Mouse (Mus musculus) myocyte (in vitro differentiated cells): Measurements from ENCODE around the gene Syt6. TPM values are rescaled to one million over a fixed set of nuclear protein-coding genes. Genes with fewer than 3 reads are reported as not detected.

Experiments used
- H3K27me3 ChIP-seq: one replicate; pipeline ENCODE4 v1.6.1; 2011; ENCODE audit not compliant: control insufficient read depth, insufficient read depth, insufficient read length
- H3K36me3 ChIP-seq: one replicate; pipeline ENCODE4 v1.6.1; 2011; ENCODE audit not compliant: control insufficient read depth, insufficient read depth
- H3K4me2 ChIP-seq: one replicate; pipeline ENCODE4 v1.6.1; 2011; ENCODE audit warnings: low read depth, control low read depth
- H3K4me3 ChIP-seq: one replicate; pipeline ENCODE4 v1.5.1; 2011; ENCODE audit warnings: mild to moderate bottlenecking, control low read depth, moderate library complexity
- H3K79me2 ChIP-seq: one replicate; pipeline ENCODE4 v1.6.1; 2011; ENCODE audit not compliant: control insufficient read depth, insufficient read depth
- H3ac ChIP-seq: one replicate; pipeline ENCODE4 v1.6.1; 2011; ENCODE audit not compliant: control insufficient read depth, insufficient read length
- CEBPB ChIP-seq: IDR thresholded peaks from 2 replicates; pipeline ENCODE4 v1.6.1; 2011; ENCODE audit warnings: mild to moderate bottlenecking, moderate library complexity; ENCODE audit not compliant: poor library complexity, insufficient read depth, severe bottlenecking
- E2F4 ChIP-seq: IDR thresholded peaks from one replicate; pipeline ENCODE4 v1.6.1; 2011; ENCODE audit warnings: mild to moderate bottlenecking, control low read depth, moderate library complexity; ENCODE audit not compliant: insufficient read depth
- MAX ChIP-seq: IDR thresholded peaks from one replicate; pipeline ENCODE4 v1.6.1; 2011; ENCODE audit warnings: low read depth, mild to moderate bottlenecking, control low read depth
- MYOD1 ChIP-seq, 3 experiments: IDR thresholded peaks; one replicate each; pipeline ENCODE4 v1.6.1; 2011; ENCODE audit warnings: control low read depth in 2 of 3, low read depth in 2 of 3, mild to moderate bottlenecking in 2 of 3, moderate library complexity in 1 of 3; ENCODE audit not compliant: insufficient read length in 2 of 3, control insufficient read depth in 1 of 3
- MYOG ChIP-seq, 3 experiments: IDR thresholded peaks; one replicate each; pipeline ENCODE4 v1.6.1; 2011; ENCODE audit warnings: control low read depth in 2 of 3, low read depth in 2 of 3, mild to moderate bottlenecking in 2 of 3; ENCODE audit not compliant: insufficient read length in 2 of 3, control insufficient read depth in 1 of 3, insufficient read depth in 1 of 3
- POLR2A ChIP-seq: IDR thresholded peaks from one replicate; pipeline ENCODE4 v1.6.1; 2011; ENCODE audit warnings: low read depth, mild to moderate bottlenecking, control low read depth, moderate library complexity; ENCODE audit not compliant: insufficient read length
- POLR2AphosphoS2 ChIP-seq: IDR thresholded peaks from one replicate; pipeline ENCODE4 v1.6.1; 2011; ENCODE audit warnings: low read depth, control low read depth; ENCODE audit not compliant: insufficient read length
- REST ChIP-seq: IDR thresholded peaks from one replicate; pipeline ENCODE4 v1.6.1; 2011; ENCODE audit warnings: mild to moderate bottlenecking, control low read depth, moderate library complexity; ENCODE audit not compliant: insufficient read depth, insufficient read length
- SRF ChIP-seq: IDR thresholded peaks from one replicate; pipeline ENCODE4 v1.6.1; 2011; ENCODE audit warnings: low read depth; ENCODE audit not compliant: control insufficient read depth, insufficient read length
- TCF12 ChIP-seq: IDR thresholded peaks from one replicate; pipeline ENCODE4 v1.6.1; 2011; ENCODE audit warnings: mild to moderate bottlenecking, control low read depth; ENCODE audit not compliant: poor library complexity, insufficient read depth, severe bottlenecking
- TCF3 ChIP-seq: IDR thresholded peaks from one replicate; pipeline ENCODE4 v1.6.1; 2011; ENCODE audit warnings: low read depth, control low read depth; ENCODE audit not compliant: insufficient read length
- USF1 ChIP-seq: IDR thresholded peaks from one replicate; pipeline ENCODE4 v1.6.1; 2011; ENCODE audit warnings: low read depth, mild to moderate bottlenecking, control low read depth, moderate library complexity
- polyA plus RNA-seq: library from polyadenylated mRNA; unstranded; fragments of >200 nt; fragmentation: generic; extraction: Trizol; gene quantifications from one replicate; pipeline ENCODE4 v1.2.1, GENCODE M21; 2012; ENCODE audit warnings: missing spikeins

The Syt6 gene
- polyA plus RNA-seq, 1 experiment = 0.07 TPM

- no peak overlapping the region for H3K4me2 ChIP-seq
- H3K4me3 ChIP-seq = no peak overlapping the region
- H3K27me3 ChIP-seq = no peaks in the 10 kb centered on the region
- no peaks in the 10 kb centered on the region for H3K79me2 ChIP-seq
- TF ChIP-seq TCF3 (no peak), TCF12 (no peak), CEBPB (no peak), MAX (no peak), SRF (no peak), POLR2A (no peak), USF1 (no peak), MYOD1 (IDR thresholded peaks at IDR 0.05; ENCODE audit: control insufficient read depth in 1 of 3, insufficient read length in 2 of 3, low read depth in 2 of 3) (no peak), POLR2AphosphoS2 (no peak), E2F4 (no peak), REST (no peak), MYOG (IDR thresholded peaks at IDR 0.05; ENCODE audit: control insufficient read depth in 1 of 3, insufficient read depth in 1 of 3, insufficient read length in 2 of 3, low read depth in 2 of 3) (no peak)
- H3K36me3 ChIP-seq = no peaks in the 10 kb centered on the region
- no peak overlapping the region for H3ac ChIP-seq
These were observed 17.6 kb downstream of the Syt6 start for GRCm38 (mm10) chr3:103592636-103593035.

- H3ac ChIP-seq = no peak overlapping the region
- no peak overlapping the region for H3K4me3 ChIP-seq
- no peaks in the 10 kb centered on the region for H3K27me3 ChIP-seq
- peak overlapping the region; percentile 50 for H3K4me2 ChIP-seq
- no peaks in the 10 kb centered on the region for H3K36me3 ChIP-seq
- no peaks in the 10 kb centered on the region for H3K79me2 ChIP-seq
- TF ChIP-seq POLR2AphosphoS2 (no peak), POLR2A (no peak), SRF (no peak), MYOD1 (IDR thresholded peaks at IDR 0.05; ENCODE audit: control insufficient read depth in 1 of 3, insufficient read length in 2 of 3, low read depth in 2 of 3) (no peak)
These were observed 18.6 kb downstream of the Syt6 start for GRCm38 (mm10) chr3:103593631-103594030.

GRCm38 (mm10) chr3:103595271-103595810 lies 20.3 kb downstream of the Syt6 start:
- H3ac ChIP-seq = no peak overlapping the region
- TF ChIP-seq MAX (no peak), MYOG (IDR thresholded peaks at IDR 0.05; ENCODE audit: control insufficient read depth in 1 of 3, insufficient read depth in 1 of 3, insufficient read length in 2 of 3, low read depth in 2 of 3) (no peak), SRF (no peak), E2F4 (no peak), POLR2AphosphoS2 (no peak), USF1 (no peak), CEBPB (no peak), POLR2A (no peak), TCF3 (no peak), TCF12 (no peak), REST (no peak), MYOD1 (IDR thresholded peaks at IDR 0.05; ENCODE audit: control insufficient read depth in 1 of 3, insufficient read length in 2 of 3, low read depth in 2 of 3) (no peak)
- H3K4me2 ChIP-seq = no peak overlapping the region
- H3K36me3 ChIP-seq = no peaks in the 10 kb centered on the region
- no peak overlapping the region for H3K4me3 ChIP-seq
- H3K27me3 ChIP-seq = no peaks in the 10 kb centered on the region
- H3K79me2 ChIP-seq = no peaks in the 10 kb centered on the region

GRCm38 (mm10) chr3:103597586-103597985 lies 22.6 kb downstream of the Syt6 start:
- Histone ChIP-seq H3K4me2 (no peak overlapping the region), H3K4me3 (no peak overlapping the region), H3ac (no peak overlapping the region), H3K79me2 (no peaks in the 10 kb centered on the region), H3K36me3 (no peaks in the 10 kb centered on the region), H3K27me3 (no peaks in the 10 kb centered on the region)
- no peak for TF ChIP-seq MAX
- TF ChIP-seq POLR2A = no peak
- TF ChIP-seq REST = no peak
- TF ChIP-seq SRF = no peak
- TF ChIP-seq MYOG (IDR thresholded peaks at IDR 0.05; ENCODE audit: control insufficient read depth in 1 of 3, insufficient read depth in 1 of 3, insufficient read length in 2 of 3, low read depth in 2 of 3) = no peak
- no peak for TF ChIP-seq CEBPB

GRCm38 (mm10) chr3:103601011-103601410 lies 26.0 kb downstream of the Syt6 start:
- no peak overlapping the region for H3ac ChIP-seq
- H3K27me3 ChIP-seq = no peaks in the 10 kb centered on the region
- no peak overlapping the region for H3K4me3 ChIP-seq
- H3K79me2 ChIP-seq = no peaks in the 10 kb centered on the region
- no peaks in the 10 kb centered on the region for H3K36me3 ChIP-seq
- TF ChIP-seq MYOG (IDR thresholded peaks at IDR 0.05; ENCODE audit: control insufficient read depth in 1 of 3, insufficient read depth in 1 of 3, insufficient read length in 2 of 3, low read depth in 2 of 3) = peak in 1 of 3 experiments; percentile 44
- TF ChIP-seq USF1 = no peak
- peak in 2 of 3 experiments; percentile 14 to 63 for TF ChIP-seq MYOD1 (IDR thresholded peaks at IDR 0.05; ENCODE audit: control insufficient read depth in 1 of 3, insufficient read length in 2 of 3, low read depth in 2 of 3)
- peak overlapping the region; percentile 64 for H3K4me2 ChIP-seq
